Mouse (Mus musculus): ENCODE results near the gene Cisd3. TPM values are rescaled to one million over a fixed set of nuclear protein-coding genes. Genes with fewer than 3 reads are reported as not detected.
A peak's percentile ranks its signal among the peaks of the same experiment; 100 is the strongest.
"Not testable (repeated sequence)": the region's sequence is repeated elsewhere in the genome, so short reads cannot be mapped to it uniquely, and the experiment has no call there.

The Cisd3 gene
- polyA plus RNA-seq, 1 experiment from 2014 or later, result 20.5 TPM

DNA sequence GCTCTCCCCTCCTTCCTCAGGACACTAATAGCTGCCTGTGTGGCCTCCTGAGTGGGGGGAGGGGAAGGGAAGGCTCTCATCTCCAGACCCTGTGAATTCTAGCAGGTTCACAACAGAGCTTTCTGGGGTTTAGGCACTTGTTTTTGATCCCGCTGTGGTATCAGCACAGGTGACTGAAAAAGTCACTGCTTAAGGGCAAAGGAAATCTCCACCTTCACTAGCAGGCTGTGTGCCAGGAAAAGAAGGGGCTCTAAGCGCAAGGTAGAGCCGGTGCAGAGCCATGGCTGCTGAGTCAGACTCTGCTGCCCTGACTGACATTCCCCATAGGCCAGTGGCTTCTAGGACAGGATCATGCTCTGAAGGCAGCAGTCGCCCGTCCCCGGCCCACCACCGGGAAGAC, 43.1 kb downstream of the Cisd3 start:
- DNase-seq (ENCODE audit: low spot score), result no peak
- no peak overlapping the region for H3K27ac ChIP-seq (replicated peaks)
- H3K27me3 ChIP-seq (ENCODE audit: low read depth, poor library complexity, severe bottlenecking), result no peaks in the 10 kb centered on the region
- 93% methylated on average over 7 of the region's 7 CpGs for WGBS
- peaks cover 88% of the 10 kb centered on the region for H3K36me3 ChIP-seq
- H3K4me3 ChIP-seq, result no peak overlapping the region
- H3K9me3 ChIP-seq (replicated peaks), result no peaks in the 10 kb centered on the region
- peaks cover 9% of the 10 kb centered on the region for H3K4me1 ChIP-seq

DNA sequence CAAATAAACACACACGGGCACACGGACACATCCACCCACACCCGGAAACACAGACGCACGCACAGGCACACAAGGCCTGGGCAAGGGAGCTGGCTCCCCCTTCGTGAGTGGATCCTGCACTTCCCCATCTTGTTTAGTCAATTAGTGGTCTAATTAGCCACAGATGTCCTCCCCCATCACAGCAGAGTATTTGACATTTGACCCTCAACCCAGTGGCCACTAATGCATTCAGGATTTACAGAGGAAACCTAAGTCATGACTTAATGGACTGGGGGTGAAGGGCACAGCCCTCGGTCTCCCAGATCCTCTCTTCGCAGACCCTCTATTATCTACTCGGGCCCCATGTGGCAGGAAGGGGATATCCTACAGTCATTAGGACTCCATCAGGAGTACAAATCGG, 48.1 kb downstream of the Cisd3 start:
- Histone ChIP-seq H3K4me1 (peaks cover 15% of the 10 kb centered on the region), H3K27me3 (ENCODE audit: low read depth, poor library complexity, severe bottlenecking) (no peaks in the 10 kb centered on the region), H3K27ac (replicated peaks) (0 out of 2 replicates have a peak overlapping the region, but pooled peaks have one; percentile 19), H3K9me3 (replicated peaks) (no peaks in the 10 kb centered on the region), H3K4me3 (no peak overlapping the region), H3K36me3 (peaks cover 39% of the 10 kb centered on the region)
- WGBS, result 56% methylated on average over 10 of the region's 10 CpGs
- no peak for DNase-seq (ENCODE audit: low spot score)

- not testable (repeated sequence) for H3K4me1 ChIP-seq; H3K4me3 ChIP-seq; H3K9me3 ChIP-seq (replicated peaks); DNase-seq (ENCODE audit: low spot score); H3K27ac ChIP-seq (replicated peaks); H3K27me3 ChIP-seq (ENCODE audit: low read depth, poor library complexity, severe bottlenecking)
- 87% methylated on average over 5 of the region's 5 CpGs for WGBS
- H3K36me3 ChIP-seq, result peaks cover 28% of the 10 kb centered on the region
Observed at GRCm38 (mm10) chr11:97734810-97735209, 49.2 kb downstream of the Cisd3 start.

- Histone ChIP-seq H3K36me3 (peaks cover 10% of the 10 kb centered on the region), H3K4me3 (no peak overlapping the region), H3K4me1 (peaks cover 15% of the 10 kb centered on the region), H3K27me3 (ENCODE audit: low read depth, poor library complexity, severe bottlenecking) (no peaks in the 10 kb centered on the region), H3K9me3 (replicated peaks) (no peaks in the 10 kb centered on the region), H3K27ac (replicated peaks) (no peak overlapping the region)
- 90% methylated on average over 5 of the region's 5 CpGs for WGBS
- DNase-seq (ENCODE audit: low spot score), result no peak
Observed at GRCm38 (mm10) chr11:97736645-97737044, 51.0 kb downstream of the Cisd3 start.

GRCm38 (mm10) chr11:97737600-97737999, 52.0 kb downstream of the Cisd3 start:
- Histone ChIP-seq H3K9me3 (replicated peaks) (no peaks in the 10 kb centered on the region), H3K27ac (replicated peaks) (no peak overlapping the region), H3K27me3 (ENCODE audit: low read depth, poor library complexity, severe bottlenecking) (no peaks in the 10 kb centered on the region), H3K4me1 (peaks cover 21% of the 10 kb centered on the region), H3K36me3 (peaks cover under 1% of the 10 kb centered on the region; the same call in 1 of the 2 replicates), H3K4me3 (no peak overlapping the region)
- DNase-seq (ENCODE audit: low spot score), result no peak
- 88% methylated on average over 4 of the region's 4 CpGs for WGBS

Small RNAs within 50 kb of the gene (microRNA-seq; reads per million reads assigned to microRNA genes)
- not detected for gene Gm24158
- gene Mir6927, result not detected

Other genes starting within 250 kb of the Cisd3 start
- 0.25 and 0.28 TPM in 2 replicates for gene 4933428G20Rik, start 185.5 kb upstream of the Cisd3 start, polyA plus RNA-seq (2016; fragmentation: Nextera tagmentation; extraction: Ambion mirVana)
- 0.89 and 1.6 TPM in 2 replicates for gene Srcin1, start 109.6 kb upstream of the Cisd3 start, polyA plus RNA-seq (2016; fragmentation: Nextera tagmentation; extraction: Ambion mirVana)
- gene Epop, start 56.1 kb upstream of the Cisd3 start, polyA plus RNA-seq (2016; fragmentation: Nextera tagmentation; extraction: Ambion mirVana), result 10.4 and 13.3 TPM in 2 replicates
- gene Mllt6, start 22.4 kb upstream of the Cisd3 start, polyA plus RNA-seq (2016; fragmentation: Nextera tagmentation; extraction: Ambion mirVana), result 2.1 and 2.6 TPM in 2 replicates
- 16.0 and 18.6 TPM in 2 replicates for gene Pcgf2, start 14.7 kb downstream of the Cisd3 start, polyA plus RNA-seq (2016; fragmentation: Nextera tagmentation; extraction: Ambion mirVana)
- 606 and 631 TPM in 2 replicates for gene Psmb3, start 17.6 kb downstream of the Cisd3 start, polyA plus RNA-seq (2016; fragmentation: Nextera tagmentation; extraction: Ambion mirVana)
- gene Pip4k2b, start 58.9 kb downstream of the Cisd3 start, polyA plus RNA-seq (2016; fragmentation: Nextera tagmentation; extraction: Ambion mirVana), result 1.4 and 1.5 TPM in 2 replicates
- 20.5 and 21.8 TPM in 2 replicates for gene Cwc25, start 80.7 kb downstream of the Cisd3 start, polyA plus RNA-seq (2016; fragmentation: Nextera tagmentation; extraction: Ambion mirVana)
- gene 1700001P01Rik, start 90.1 kb downstream of the Cisd3 start, polyA plus RNA-seq (2016; fragmentation: Nextera tagmentation; extraction: Ambion mirVana), result 0.20 and 0.46 TPM in 2 replicates
- 378 and 451 TPM in 2 replicates for gene Rpl23, start 96.6 kb downstream of the Cisd3 start, polyA plus RNA-seq (2016; fragmentation: Nextera tagmentation; extraction: Ambion mirVana)
- 75.1 and 88.8 TPM in 2 replicates for gene Lasp1, start 113.2 kb downstream of the Cisd3 start, polyA plus RNA-seq (2016; fragmentation: Nextera tagmentation; extraction: Ambion mirVana)
- 12.6 and 14.3 TPM in 2 replicates for gene B230217C12Rik, start 155.0 kb downstream of the Cisd3 start, polyA plus RNA-seq (2016; fragmentation: Nextera tagmentation; extraction: Ambion mirVana)
- 0.38 and 0.40 TPM in 2 replicates for gene Fbxo47, start 198.3 kb downstream of the Cisd3 start, polyA plus RNA-seq (2016; fragmentation: Nextera tagmentation; extraction: Ambion mirVana)

Measured in midbrain, embryonic 10.5 days (tissue).